Mouse (Mus musculus) lung, postnatal 14 days (tissue): ENCODE results near the gene Myo1a.
A peak's percentile ranks its signal among the peaks of the same experiment; 100 is the strongest.

ENCODE experiments used
- DNase-seq: peaks from one replicate; pipeline ENCODE4 v3.0.0; 2021

Myo1a gene

DNA sequence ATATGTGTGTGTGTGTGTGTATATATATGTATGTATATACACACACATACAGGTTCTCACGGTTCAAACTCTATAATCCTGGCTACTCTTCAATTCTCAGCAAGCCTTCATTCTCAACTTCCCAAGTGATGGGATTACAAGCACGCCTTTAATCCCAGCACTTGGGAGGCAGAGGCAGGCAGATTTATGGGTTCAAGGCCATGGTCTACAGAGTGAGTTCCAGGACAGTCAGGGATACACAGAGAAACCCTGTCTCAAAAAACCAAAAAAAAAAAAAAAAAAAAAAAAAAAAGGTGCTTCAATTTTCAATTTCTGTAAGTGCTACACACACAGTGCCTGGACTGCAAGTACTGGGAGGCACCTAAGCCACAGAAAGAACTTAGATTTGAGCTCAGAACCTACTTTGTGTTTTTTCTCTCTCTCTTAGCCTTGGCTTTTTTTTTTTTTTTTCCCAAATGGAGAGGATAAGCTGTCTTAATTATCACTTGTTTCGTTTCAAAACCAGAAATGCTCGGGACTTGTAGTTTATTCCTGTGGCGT, 29.0 kb upstream of the Myo1a start:
- DNase-seq: no peak

DNA sequence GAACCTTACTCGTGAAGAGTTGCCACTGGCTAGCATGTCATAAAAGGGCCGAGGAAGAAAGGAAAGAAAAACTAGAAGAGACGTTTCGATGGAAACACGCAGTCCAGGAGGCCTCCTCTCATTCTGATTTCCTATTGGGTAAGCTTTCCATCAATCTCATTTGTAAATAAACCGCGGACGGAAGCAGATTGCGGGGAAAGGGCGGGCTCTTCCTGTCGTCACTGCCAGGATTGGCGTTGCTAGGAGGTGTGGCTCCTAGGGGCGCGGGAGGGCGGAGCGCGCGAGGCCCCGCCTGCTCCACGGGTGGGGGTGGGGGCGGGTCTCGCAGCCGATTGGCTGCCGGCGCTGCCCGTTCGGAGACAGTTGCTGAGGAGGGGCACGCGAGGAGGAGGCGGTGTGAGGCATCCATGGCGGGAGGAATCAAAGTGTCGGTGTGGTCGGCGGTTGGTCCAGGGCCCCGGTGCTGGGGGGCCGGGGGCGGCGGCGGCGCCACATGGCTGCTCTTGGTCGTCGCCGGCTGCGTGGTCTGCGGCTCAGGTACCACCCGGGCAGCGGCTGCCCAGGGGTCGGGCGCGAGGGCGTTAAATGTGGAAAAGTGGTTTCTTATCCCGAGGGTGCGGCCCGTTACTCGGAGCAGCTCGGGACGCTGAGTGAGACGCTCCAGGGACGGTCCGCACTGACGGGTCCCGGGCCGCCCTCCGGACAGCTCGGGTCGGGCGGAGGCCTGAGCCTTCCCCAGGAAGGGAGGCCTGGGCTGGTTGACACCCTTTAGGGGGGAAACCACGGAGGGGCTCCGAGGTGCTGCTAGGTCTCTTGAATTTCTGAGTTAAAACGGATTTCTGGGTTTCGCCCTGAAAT, 28.1 kb upstream of the Myo1a start:
- DNase-seq: peak; percentile 92

DNA sequence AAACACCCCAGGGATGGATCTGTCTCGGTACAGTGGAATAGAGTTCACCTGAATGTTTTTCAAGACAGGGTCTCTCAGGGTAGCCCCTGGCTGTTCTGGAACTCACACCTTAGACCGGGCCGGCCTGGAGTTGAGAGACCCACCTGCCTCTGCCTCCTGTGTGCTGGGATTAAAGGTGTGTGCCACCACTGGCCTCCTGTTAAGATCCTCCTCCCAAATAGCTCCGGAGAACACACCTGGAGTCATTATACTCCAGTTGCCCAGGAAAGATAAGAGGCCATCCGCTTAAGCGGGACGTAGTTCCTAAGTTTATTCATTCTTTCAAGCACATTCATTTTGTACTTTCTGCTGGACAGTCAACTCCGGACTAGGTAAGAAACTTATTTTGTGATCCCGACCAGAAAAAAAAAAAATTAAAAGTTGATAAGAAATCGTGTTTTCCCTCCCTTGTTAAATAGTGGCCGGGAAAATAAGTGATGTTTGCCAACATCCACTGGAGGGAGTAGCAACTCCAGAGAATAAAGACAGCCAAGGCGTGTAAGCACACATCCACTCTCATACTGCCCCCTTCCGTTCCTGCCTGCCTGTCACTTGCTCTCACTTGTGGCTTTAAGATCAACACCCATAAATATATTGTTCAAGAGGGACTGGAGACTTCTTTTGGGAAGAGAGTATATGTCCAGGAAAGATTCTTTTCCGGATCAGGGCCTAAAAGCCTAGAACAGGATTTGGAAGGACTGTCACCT, 27.2 kb upstream of the Myo1a start:
- peak; percentile 74 for DNase-seq

DNA sequence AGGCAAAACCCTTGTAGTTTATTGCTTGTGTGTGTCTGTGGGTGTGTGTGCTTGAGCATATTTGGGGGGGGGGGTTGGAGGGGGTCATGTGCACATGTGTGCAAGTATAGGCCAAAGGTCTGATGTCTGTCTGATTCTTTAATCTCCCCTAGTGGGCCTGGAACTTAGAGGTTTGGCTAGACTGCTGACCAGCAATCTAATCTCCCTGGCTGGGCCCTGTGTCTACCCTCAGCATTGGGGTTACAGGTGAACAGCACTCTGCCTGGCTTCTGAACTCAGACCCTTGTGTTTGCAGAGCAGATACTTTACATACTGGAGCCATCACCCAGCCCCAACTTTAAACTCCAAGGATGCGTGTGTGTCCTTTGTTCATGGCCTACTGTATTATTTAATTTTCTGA, 25.8 kb upstream of the Myo1a start:
- DNase-seq: no peak

DNA sequence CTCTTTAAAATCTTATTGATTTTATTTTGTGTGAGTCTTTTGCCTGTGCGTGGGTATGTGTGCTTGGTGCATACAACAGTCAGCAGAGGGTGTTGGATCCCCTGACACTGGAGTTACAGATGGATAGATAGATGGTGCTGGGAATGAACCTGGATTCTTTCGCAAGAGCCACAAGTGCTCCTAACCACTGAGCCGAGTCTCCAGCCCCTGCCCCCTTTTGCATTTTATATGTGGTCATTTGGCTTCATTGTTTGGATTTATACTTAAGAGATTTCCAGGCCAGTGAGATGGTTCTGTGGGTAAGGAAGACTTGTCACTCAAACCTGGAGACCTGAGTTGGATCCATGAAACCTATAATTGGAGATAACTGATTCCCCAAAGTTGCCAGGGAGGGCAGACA, 25.1 kb upstream of the Myo1a start:
- DNase-seq: no peak

DNA sequence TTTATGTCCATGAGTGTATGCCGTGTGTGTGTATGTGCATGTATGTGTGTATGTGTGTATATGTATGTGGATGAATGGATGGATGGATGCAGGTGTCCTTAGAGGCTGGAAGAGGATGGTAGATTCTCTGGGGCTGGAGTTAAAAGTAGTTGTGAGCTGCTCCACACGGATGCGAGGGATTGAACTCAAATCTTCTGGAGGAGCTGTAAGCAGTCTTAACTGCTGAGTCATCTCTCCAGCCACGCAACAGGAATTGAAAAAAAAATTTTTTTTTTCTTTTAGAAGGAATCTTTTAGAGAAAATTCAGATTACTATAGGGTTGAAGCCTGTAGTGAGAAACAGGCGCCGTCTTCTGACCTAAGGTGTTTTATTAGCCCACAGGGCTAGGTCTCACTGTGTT, 22.1 kb upstream of the Myo1a start:
- DNase-seq: no peak

DNA sequence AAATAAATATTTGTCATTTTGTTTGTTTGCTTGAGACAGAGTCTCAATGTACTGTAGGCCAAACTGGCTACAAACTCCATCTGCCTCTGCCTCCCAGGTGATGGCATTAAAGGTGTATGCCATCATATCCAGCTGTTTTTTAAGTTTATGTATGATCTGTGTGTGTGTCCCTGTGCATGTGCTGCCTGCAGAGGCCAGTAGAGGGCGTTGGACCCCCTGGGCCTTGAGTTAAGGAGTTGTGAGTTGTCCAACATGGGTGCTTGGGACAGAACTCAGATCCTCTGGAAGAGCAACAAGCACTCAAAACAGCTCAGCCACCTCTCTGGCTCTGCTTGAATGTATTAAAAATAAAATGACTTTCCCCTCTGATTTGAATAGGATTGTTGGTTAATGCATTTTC, 13.9 kb upstream of the Myo1a start:
- no peak for DNase-seq

DNA sequence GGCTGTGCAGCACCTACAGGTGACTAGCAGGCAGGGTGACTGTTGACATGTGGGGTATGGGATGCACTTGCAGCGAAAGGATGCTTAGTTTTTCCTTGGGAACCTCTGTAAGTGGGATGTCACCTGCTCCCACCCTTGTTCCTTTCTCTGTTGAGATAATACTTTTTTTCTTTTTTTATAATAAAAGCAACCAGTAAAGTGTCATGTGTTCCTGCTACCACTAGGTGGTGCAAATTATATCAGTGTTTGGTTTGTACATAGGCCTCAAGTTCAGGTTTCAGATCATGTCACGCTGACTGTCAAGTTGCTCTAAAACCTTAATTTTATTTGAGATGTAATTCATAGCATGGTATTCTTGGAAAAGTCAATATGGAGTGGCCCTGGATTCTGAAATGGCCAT, 10.3 kb upstream of the Myo1a start:
- no peak for DNase-seq

DNA sequence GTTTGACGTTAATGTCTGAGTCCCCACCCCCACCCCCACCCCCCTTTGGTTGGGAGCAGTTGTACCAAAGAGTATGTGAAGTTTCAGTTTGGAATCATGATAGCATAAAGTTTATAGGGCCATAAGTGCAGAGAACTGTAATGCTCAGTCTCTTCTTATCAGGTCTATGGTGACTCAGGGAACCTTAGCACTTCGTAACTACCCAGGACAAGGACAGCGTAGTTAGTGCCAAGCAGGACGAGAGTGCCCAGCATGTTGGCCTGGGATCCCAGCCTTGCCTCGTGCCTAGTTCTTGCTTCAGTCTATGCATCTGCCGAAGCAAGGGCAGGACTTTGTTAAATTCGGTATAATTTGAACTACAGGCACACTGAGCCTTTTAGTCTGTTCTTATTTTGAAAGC, 9.2 kb upstream of the Myo1a start:
- DNase-seq: no peak

DNA sequence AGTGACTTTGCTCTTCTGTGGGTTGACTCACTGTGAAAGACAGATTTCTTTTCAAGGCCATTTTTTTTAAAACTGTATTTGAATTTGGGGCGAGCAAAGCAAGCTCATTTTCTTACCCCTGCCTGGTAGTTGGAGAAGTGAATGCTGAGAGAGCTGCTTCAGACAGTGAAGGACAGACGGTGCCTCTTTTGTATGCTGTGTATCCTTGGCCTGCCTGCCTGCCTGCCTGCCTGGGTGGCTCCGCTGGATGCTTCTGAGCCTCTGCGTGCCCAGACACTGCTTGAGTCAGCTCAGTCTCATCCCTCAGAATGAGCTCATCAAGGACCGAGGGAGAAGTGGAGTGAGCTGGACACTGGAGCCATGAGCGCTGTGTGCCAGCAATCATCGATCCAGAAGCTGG, 6.0 kb upstream of the Myo1a start:
- no peak for DNase-seq

DNA sequence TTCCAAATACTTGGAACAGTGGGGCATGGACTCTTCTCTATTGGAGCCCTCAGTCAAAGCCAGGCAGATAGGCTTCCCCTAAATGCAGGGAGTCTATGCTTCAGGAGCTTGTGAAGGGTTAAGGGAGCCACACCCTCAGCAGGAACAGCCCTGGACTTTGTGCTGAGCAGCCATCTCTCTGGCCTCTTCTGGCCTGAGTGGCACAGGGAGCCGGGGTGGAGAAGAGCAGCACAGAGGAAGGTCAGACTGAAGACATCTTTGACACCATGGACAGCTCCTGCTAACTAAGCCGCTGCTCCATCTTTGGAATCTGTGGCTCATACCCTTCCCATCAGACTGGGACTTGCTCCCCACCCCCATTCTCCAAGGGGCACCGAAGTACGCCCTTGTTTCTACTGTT, 1.7 kb upstream of the Myo1a start:
- DNase-seq: no peak

DNA sequence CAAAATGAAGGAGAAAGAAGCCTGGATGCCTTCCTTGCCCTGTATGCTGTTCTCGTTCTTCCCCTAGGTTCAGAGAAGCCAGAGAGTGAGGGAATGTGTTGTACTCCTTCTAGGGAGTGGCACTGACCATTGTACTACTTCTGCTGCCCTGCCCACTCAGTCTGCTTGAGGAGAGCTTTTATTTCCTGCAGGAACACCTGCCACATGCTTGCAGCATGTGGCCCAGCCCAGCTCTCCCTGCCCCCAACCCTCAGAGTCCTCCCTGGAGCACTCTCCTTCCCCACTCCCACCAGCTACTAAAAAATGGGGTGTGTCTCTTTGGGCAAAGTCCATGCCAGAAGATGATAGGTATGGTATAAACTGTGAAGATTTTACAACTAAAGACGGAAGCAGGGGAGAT, 677 bp upstream of the Myo1a start:
- DNase-seq: no peak

DNA sequence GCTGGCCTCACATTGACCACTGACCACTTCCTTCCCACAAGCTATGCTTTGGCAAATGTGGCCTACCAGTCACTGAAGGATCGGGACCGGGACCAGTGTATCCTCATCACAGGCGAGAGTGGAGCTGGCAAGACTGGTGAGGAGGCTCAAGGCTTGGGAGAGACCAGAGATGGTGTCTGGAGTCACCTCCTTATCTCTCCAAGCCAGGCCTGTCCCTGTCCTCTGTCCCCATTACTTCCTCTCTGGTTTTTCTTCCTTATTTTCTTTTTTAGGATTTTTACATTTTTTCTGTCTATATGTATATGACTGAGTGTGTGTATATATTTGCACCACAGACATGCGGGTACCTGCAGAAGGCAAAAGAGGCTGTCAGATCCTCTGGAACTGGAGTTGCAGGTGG, 813 bp downstream of the Myo1a start:
- DNase-seq: no peak

DNA sequence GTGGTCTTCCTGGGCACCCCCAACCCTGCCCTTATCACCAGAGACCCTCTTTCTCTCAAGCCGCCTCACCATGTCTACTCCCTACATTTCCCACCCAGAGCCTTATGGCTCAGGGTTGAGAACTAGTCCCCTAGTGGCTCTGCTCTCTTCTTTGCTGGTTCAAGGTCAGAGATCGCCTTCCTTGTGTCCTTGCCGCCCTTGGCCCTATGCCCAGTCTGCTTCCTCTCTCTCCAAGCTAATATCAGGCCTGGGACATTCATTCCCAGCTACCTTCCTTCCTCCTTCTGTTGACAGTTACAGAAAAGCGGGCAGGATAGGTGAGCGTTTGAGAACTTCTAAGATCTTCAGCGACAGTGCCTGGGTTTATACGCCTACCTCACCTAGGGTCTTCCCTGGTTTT, 2.8 kb downstream of the Myo1a start:
- DNase-seq: peak; percentile 48

DNA sequence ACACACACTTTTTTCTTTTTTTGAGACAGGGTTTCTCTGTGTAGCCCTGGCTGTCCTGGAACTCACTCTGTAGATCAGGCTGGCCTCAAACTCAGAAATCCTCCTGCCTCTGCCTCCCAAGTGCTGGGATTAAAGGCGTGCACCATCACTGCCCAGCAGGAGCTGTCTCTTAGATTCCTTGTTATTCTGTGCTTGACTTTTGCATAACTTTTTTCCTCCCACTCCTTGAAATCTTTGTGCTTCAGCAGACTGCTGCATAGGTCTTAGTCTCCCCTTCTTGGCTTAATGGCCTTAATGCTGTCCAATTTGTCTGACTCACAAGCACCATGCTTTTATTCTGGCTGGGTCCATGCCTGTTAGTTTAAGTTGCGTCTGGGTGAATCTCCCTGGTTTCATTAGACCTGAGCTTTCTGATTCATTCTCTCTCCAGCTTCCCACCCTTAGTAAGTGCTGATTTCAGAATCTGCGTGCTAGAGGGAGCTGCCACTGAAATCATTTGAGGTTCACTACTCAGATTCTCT, 3.9 kb downstream of the Myo1a start:
- DNase-seq: no peak

DNA sequence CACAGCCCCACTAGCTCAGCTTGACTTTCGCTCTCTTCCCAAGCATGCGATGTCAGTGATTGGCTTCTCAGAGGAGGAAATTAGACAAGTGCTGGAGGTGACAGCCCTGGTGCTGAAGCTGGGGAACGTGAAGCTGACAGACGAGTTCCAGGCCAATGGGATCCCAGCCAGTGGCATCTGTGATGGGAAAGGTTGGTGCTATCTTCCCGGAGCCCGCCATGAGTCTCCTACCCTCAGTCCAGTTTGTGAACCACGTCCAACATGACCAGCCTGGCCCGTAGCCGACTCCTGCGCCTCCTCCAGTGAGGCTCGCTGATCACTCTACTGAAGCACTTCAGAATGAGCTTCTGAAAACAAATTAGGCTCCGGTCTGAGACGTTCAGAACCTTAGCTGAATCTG, 5.4 kb downstream of the Myo1a start:
- DNase-seq: no peak

DNA sequence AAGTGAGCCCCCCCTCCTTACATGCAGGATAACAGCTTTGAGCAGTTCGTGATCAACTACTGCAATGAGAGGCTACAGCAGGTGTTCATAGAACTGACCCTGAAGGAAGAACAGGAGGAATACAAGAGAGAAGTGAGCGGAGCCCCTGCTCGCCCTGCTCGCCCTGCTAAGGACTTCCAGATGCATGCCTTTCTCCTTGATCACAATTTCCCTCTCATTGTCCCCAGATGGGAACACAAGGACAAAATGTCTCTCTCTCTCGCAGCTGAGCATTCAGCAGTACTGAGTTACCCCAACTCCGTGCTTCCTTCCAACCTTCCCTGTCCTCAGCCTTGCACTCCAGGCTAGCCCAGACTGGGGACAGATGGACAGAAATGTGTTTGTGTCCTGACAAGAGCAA, 7.8 kb downstream of the Myo1a start:
- no peak for DNase-seq

DNA sequence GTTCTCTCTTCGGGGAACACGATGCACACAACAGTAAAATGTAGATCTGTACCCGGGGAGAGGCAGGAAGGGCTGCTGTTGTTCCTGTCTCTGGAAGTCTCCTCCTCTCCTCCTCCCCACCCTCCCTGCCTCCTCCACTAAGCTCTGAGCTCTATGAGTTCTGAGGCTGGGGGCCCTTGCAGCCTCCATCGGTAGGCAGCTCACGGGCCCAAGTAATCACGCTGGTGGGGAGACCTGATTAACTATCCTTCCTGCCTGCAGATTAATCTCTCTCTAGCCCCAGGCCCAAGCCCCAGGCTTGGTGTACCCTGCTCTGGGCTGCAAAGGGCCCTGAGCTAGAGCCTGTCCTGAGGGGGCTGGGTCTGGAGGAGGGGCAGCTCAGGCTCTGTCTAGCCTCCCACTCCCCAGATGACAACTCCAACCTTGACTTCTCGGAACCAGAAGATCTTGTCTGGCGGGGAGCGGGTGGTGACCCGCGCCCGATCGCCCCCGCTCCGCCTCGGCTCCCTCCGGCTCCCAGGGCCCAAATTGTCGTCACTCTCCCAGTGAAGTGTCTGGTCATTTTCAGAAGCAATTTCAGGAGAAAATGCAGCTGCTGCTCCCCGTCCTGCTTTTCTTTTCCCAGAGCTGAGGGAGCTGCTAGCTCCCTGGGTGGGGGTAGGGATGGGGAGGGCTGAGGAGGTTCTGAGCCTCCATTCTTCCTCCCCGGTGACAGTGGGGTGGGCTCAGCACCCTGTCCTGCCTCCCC, 16.9 kb downstream of the Myo1a start:
- no peak for DNase-seq

DNA sequence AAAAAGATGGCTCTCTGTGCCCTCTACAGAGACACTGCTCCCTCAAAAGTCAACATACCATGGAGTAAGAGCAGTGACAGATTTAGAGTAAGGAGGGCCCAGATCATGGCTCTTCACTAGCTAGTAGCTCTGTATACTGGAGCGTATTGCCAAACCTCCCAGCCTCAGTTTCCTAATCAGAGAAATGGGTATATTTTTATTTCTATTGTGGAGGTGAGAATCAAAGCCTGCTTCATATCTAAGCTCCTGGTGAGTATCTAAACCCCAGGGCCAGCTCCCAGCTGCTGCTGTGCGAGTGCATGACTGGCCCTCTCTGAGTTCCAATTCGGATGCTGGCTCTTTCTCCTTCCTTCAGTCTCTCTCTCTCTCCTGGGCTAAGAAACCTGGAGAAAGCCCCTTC, 19.2 kb downstream of the Myo1a start, which contains the start of gene Tac2:
Gene Tac2 (plus strand): TSS at position 301 of the 400 bp plus-strand sequence.
- no peak for DNase-seq

DNA sequence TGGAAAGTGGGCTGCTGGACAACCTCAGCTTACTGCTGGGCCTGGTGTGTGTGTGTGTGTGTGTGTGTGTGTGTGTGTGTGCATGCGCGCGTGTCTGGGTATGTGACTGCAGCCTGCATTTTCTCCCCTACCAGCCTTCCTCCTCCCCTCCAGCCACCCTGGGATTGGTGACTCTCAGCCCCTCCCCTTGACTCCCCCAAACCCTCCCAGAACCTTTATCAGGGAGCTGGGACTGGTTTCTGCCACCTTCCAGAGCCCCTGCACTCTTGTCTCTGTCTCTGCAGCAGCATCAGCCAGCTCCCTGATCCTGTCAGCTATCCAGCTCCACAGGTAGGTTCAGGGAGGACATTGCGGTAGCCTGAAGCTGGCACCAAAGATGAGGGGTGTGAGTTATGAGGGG, 20.2 kb downstream of the Myo1a start:
- DNase-seq: no peak

DNA sequence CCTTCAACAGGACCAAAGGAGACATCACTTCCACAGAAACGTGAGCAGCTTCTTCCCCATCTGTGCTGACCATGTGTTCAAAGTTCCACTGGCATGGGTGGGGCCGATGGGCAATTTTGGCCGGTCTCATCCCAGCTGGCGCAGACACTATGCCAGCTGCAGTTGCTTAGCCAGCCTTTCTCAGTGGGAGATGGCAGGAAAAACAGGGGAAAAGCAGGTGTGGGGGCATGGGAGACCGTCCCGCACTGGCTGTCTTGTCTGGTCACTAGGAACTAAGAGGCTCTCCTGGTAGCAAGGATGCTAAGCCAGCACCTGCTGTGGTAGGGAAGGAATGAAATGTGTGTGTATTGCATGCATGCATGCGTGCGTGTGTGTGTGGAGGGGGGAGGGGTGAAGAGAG, 23.5 kb downstream of the Myo1a start:
- no peak for DNase-seq

DNA sequence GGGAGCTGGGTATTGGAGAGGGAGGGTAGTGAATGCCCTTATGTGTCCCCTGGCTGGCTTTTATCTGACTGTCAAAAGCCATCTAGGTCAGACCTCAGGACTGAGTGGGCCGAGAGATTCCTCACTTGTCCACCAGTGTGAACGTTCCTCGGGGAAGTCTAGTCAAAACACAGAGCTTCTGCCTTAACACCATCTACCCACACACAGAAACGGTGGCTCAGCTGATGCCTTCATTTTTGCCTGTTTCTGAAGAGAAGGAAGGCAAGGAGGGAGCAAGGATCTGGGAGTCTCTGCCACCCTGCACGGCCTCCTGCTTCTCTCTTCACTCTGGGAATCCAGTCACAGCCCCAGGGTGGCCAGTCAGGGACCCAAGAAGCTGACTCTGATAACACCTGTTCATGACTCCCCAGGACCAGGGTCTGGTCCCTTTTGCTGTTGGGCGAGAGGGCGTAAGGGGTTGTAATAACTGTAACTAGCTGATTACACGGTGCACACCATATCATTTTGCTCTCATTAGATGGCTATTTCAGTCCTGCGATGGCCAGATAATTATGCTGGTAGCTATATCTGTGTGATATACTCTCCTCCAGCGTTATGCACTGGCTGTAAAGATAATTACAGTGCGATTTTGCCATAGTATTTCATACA, 25.4 kb downstream of the Myo1a start:
- no peak for DNase-seq

DNA sequence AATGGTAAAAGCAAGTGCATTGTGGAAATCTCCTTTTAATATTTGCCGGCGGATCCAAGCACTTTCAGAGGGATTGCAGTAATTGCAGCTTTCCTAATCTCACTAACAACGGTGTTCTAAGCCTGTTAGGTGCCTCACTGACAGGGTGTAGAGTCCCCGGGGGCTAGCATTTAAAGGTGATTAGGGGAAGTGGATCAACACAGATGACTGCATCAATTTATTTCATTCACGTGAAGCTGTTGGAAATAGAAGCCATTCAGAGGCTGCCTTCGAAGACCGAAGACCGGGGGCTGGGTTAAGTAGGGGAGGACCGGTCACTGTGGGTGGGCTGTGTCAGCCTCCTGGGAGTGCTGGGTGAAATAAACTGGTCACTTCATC, 26.0 kb downstream of the Myo1a start:
- no peak for DNase-seq
